In the genomic region with DNA sequence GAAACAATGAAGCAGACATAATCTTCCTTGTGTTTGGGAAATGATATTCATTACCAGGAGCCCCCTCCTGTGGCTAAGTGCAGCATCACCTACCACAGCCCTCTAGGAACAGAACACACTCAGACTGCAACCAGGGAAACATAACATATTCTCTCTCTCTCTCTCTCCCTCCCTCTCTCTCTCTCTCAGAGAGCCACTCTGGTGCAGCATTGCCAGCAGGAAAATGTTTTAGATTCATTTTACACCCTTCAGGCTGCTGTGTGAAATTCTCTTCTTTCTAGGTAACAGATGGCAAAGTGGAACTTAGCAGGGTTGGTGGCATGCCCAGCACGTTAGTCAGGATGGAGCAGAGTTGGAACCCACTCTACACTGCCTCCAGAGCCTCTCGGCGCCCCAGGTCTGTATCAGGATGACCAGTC, we compare ENCODE assay signal across 10 mouse cellular contexts. TPM values are rescaled to one million over a fixed set of nuclear protein-coding genes. Genes with fewer than 3 reads are reported as not detected.
DNase-seq lines count a peak whose midpoint lies in the region; ATAC-seq and TF ChIP-seq lines count a peak whose summit lies in the region.
"Had no signal": no experiment of that assay in that cellular context is flagged by ENCODE, and none has a peak within 500 bp of the region (broad histone marks: within the 10 kb centered on the region; RNA-seq: fewer than 3 reads in every experiment).

No protein-coding gene starts in this region.

- 49% methylated on average over 3 of the region's 3 CpGs for WGBS in forebrain, postnatal 0 days

- no peaks in the 10 kb centered on the region for H3K27me3 ChIP-seq in forebrain, postnatal 0 days (ENCODE audit: insufficient read depth, low read length)

- no peak overlapping the region for H3K9ac ChIP-seq in forebrain, postnatal 0 days

- peak; percentile 92 for ATAC-seq in forebrain, postnatal 0 days
- ATAC-seq in inflammation-experienced regulatory T-cells, adult 6 months, result no peak

- H3K4me2 ChIP-seq in forebrain, postnatal 0 days (ENCODE audit: low read depth), result no peak overlapping the region; the same call in 1 of the 2 replicates

- no peaks in the 10 kb centered on the region for H3K36me3 ChIP-seq in forebrain, postnatal 0 days (ENCODE audit: insufficient read depth)

- H3K27ac ChIP-seq in layer of hippocampus, adult 2 months, result no peak overlapping the region
- H3K27ac ChIP-seq in forebrain, postnatal 0 days (ENCODE audit: low read depth, low read length), result peak overlapping the region; percentile 57; the same call in 1 of the 2 replicates

- H3K4me3 ChIP-seq in layer of hippocampus, adult 2 months, result no peak overlapping the region
- H3K4me3 ChIP-seq in forebrain, postnatal 0 days (ENCODE audit: low read depth, low read length), result no peak overlapping the region

- H3K9me3 ChIP-seq in forebrain, postnatal 0 days (ENCODE audit: low read length), result no peaks in the 10 kb centered on the region

- peak; percentile 67 for TF ChIP-seq CTCF in layer of hippocampus, adult 2 months (conservative IDR thresholded peaks at IDR 0.05)
- peak; percentile 38 for TF ChIP-seq CTCF in forebrain, postnatal 0 days (IDR thresholded peaks at IDR 0.05; ENCODE audit: low read depth)

- peak; percentile 18 to 64 for DNase-seq in layer of hippocampus, adult 2 months (ENCODE audit: low spot score in 2 of 2)
- DNase-seq in layer of hippocampus, postnatal 10 days (ENCODE audit: low spot score in 2 of 2), result no peak
- DNase-seq in cerebellum, adult 11 months, result peak; percentile 20
- peak; percentile 71 for DNase-seq in forebrain, postnatal 0 days
- peak; percentile 62 to 80 for DNase-seq in right cerebral cortex, postnatal 10 days (ENCODE audit: low spot score in 2 of 2)
- no peak for DNase-seq in gastrocnemius, postnatal 25 days
- DNase-seq: gastrocnemius, postnatal 36 days; lung, postnatal 4 days; retina, postnatal 1 day had no signal

- no peaks in the 10 kb centered on the region for H3K4me1 ChIP-seq in forebrain, postnatal 0 days (ENCODE audit: insufficient read depth)

RNA-seq across cellular contexts. Expression of a gene that starts 22.7 kb away (rescaled TPM):
- 1 to 10 TPM; 2.0 TPM for total RNA-seq in layer of hippocampus, adult 2 months (2021)
- 1 to 10 TPM; 2.2 to 2.4 TPM for total RNA-seq in layer of hippocampus, postnatal 10 days (2021)
- 3.1 and 4.4 TPM in 2 replicates for total RNA-seq in forebrain, postnatal 0 days (2014; rRNA removed)
- 2.2 and 2.5 TPM in 2 replicates for polyA plus RNA-seq in forebrain, postnatal 0 days (2015; fragmentation: Nextera tagmentation; extraction: Ambion mirVana)
- under 1 TPM in 1 of 3 experiments, not detected in 2; 0.16 TPM for polyA plus RNA-seq in inflammation-experienced regulatory T-cells, adult 6 months (2017; shearing (Covaris generic))
- total RNA-seq in gastrocnemius, postnatal 25 days (2021), result 1 to 10 TPM in 1 of 2 experiments, under 1 TPM in 1; 0.88 to 1.1 TPM

RNA-seq across cellular contexts. Expression of a gene that starts 42.0 kb away (rescaled TPM):
- total RNA-seq in layer of hippocampus, adult 2 months (2021), result 10 to 100 TPM; 32.3 to 34.3 TPM
- total RNA-seq in layer of hippocampus, postnatal 10 days (2021), result 10 to 100 TPM; 21.8 to 24.0 TPM
- total RNA-seq in forebrain, postnatal 0 days (2014; rRNA removed), result 40.3 and 54.5 TPM in 2 replicates
- 1.9 and 2.2 TPM in 2 replicates for polyA plus RNA-seq in forebrain, postnatal 0 days (2015; fragmentation: Nextera tagmentation; extraction: Ambion mirVana)
- 10 to 100 TPM; 13.8 to 15.1 (median 14.3) TPM for polyA plus RNA-seq in inflammation-experienced regulatory T-cells, adult 6 months (2017; shearing (Covaris generic))
- total RNA-seq in gastrocnemius, postnatal 25 days (2021), result 10 to 100 TPM in 1 of 2 experiments, 1 to 10 TPM in 1; 9.1 to 10.3 TPM

Comparison
In these comparisons a context has a peak if more than half of its experiments do, and no peak if none do; other contexts are left out.
1. DNase-seq: peak in layer of hippocampus, adult 2 months (2 of 2), cerebellum, adult 11 months (single experiment), forebrain, postnatal 0 days (single experiment) and right cerebral cortex, postnatal 10 days (2 of 2); none in layer of hippocampus, postnatal 10 days (0 of 2) and gastrocnemius, postnatal 25 days (single experiment).